ENCODE assay signal across 10 mouse cellular contexts in genomic region chr17:74088886-74089678, GRCm38 (mm10). TPM values are rescaled to one million over a fixed set of nuclear protein-coding genes. Genes with fewer than 3 reads are reported as not detected.
DNase-seq lines count a peak whose midpoint lies in the region; ATAC-seq lines count a peak whose summit lies in the region.
"Had no signal": no experiment of that assay in that cellular context is flagged by ENCODE, and none has a peak within 500 bp of the region (broad histone marks: within the 10 kb centered on the region; RNA-seq: fewer than 3 reads in every experiment).

No protein-coding gene starts in this region.

- no peak overlapping the region for H3K4me2 ChIP-seq in kidney, embryonic 15.5 days

- 75% methylated on average over 5 of the region's 5 CpGs for WGBS in kidney, embryonic 15.5 days

- intact Hi-C loops in heart, postnatal 14 days (cut with DNase I), result no loop called here

- no peak for ATAC-seq in kidney, embryonic 15.5 days (replicated peaks; ENCODE audit: low FRiP score)

- H3K27ac ChIP-seq in kidney, embryonic 15.5 days, result no peak overlapping the region
- H3K27ac ChIP-seq: forebrain, embryonic 10.5 days had no signal

- no peak overlapping the region for H3K9ac ChIP-seq in kidney, embryonic 15.5 days

- peak; percentile 72 for DNase-seq in kidney, adult 18-20 months
- peak; percentile 88 to 93 for DNase-seq in adrenal gland, adult (ENCODE audit: inconsistent age in 2 of 2, low spot score in 1 of 2)
- DNase-seq in heart, postnatal 14 days, result peak; percentile 10 to 16
- peak; percentile 15 for DNase-seq in lung, postnatal 25 days (ENCODE audit: low spot score)
- no peak for DNase-seq in MN1 (ENCODE audit: low spot score)
- no peak for DNase-seq in right cerebral cortex, adult 2 months (ENCODE audit: low spot score in 2 of 2)
- no peak for DNase-seq in thymus, postnatal 10 days (ENCODE audit: low spot score in 2 of 2)

- H3K4me3 ChIP-seq in kidney, embryonic 15.5 days (replicated peaks), result no peak overlapping the region
- H3K4me3 ChIP-seq: forebrain, embryonic 10.5 days had no signal

- no peaks in the 10 kb centered on the region for H3K4me1 ChIP-seq in kidney, embryonic 15.5 days
- H3K4me1 ChIP-seq: forebrain, embryonic 10.5 days had no signal

- no peaks in the 10 kb centered on the region for H3K36me3 ChIP-seq in kidney, embryonic 15.5 days
- H3K36me3 ChIP-seq: forebrain, embryonic 10.5 days had no signal

- no peaks in the 10 kb centered on the region for H3K9me3 ChIP-seq in kidney, embryonic 15.5 days (replicated peaks)

- no peaks in the 10 kb centered on the region for H3K27me3 ChIP-seq in kidney, embryonic 15.5 days

RNA-seq across cellular contexts. Expression of gene Srd5a2, which starts 41.4 kb away (rescaled TPM):
- not detected in 2 replicates for polyA plus RNA-seq in kidney, embryonic 15.5 days (2015; fragmentation: Nextera tagmentation; extraction: Ambion mirVana)
- not detected for total RNA-seq in heart, postnatal 14 days (2021)
- polyA plus RNA-seq: forebrain, embryonic 10.5 days; large intestine, adult 2 months had no signal

Comparison
In these comparisons a context has a peak if more than half of its experiments do, and no peak if none do; other contexts are left out.
1. DNase-seq: peak in kidney, adult 18-20 months (single experiment), adrenal gland, adult (2 of 2), heart, postnatal 14 days (2 of 2) and lung, postnatal 25 days (single experiment); none in MN1 (single experiment), right cerebral cortex, adult 2 months (0 of 2) and thymus, postnatal 10 days (0 of 2).